Comparison of ENCODE assay signal across 8 mouse cellular contexts in genomic region chr9:65826226-65826587, GRCm38 (mm10). TPM values are rescaled to one million over a fixed set of nuclear protein-coding genes. Genes with fewer than 3 reads are reported as not detected.
DNase-seq lines count a peak whose midpoint lies in the region; ATAC-seq and TF ChIP-seq lines count a peak whose summit lies in the region.

No protein-coding gene starts in this region.

- H3K4me2 ChIP-seq in hindbrain, embryonic 11.5 days (replicated peaks; ENCODE audit: low read depth, low read length): peak overlapping the region; percentile 49
- peak overlapping the region; percentile 71 for H3K4me2 ChIP-seq in lung, postnatal 0 days (replicated peaks; ENCODE audit: low read depth, low read length)

- TF ChIP-seq EP300 in lung, postnatal 0 days (IDR thresholded peaks at IDR 0.05): no peak

- no peak for TF ChIP-seq CTCF in lung, postnatal 0 days (IDR thresholded peaks at IDR 0.05)

- no peak for ATAC-seq in cerebellum, adult (ENCODE audit: insufficient number of reproducible peaks, low FRiP score, low TSS enrichment)
- peak; percentile 77 for ATAC-seq in hindbrain, embryonic 11.5 days (ENCODE audit: low FRiP score)
- 0 out of 2 replicates have a peak, but pooled peaks have one; percentile 2 for ATAC-seq in lung, postnatal 0 days

- H3K27ac ChIP-seq in hindbrain, embryonic 11.5 days (ENCODE audit: low read depth, low read length): peak overlapping the region; percentile 99
- peak overlapping the region; percentile 98 for H3K27ac ChIP-seq in lung, postnatal 0 days (ENCODE audit: low read length)

- H3K36me3 ChIP-seq in hindbrain, embryonic 11.5 days (ENCODE audit: control insufficient read depth, insufficient read depth, low read length): no peaks in the 10 kb centered on the region
- H3K36me3 ChIP-seq in lung, postnatal 0 days (ENCODE audit: insufficient read depth, low read length): no peaks in the 10 kb centered on the region

- 0 out of 2 replicates have a peak, but pooled peaks cover 3% of the 10 kb centered on the region for H3K4me1 ChIP-seq in hindbrain, embryonic 11.5 days (replicated peaks; ENCODE audit: control insufficient read depth, insufficient read depth, low read length)
- H3K4me1 ChIP-seq in lung, postnatal 0 days (ENCODE audit: insufficient read depth, low read depth, low read length): peaks cover 17% of the 10 kb centered on the region

- H3K27me3 ChIP-seq in hindbrain, embryonic 11.5 days (ENCODE audit: control insufficient read depth, insufficient read depth, low read length): no peaks in the 10 kb centered on the region
- H3K27me3 ChIP-seq in lung, postnatal 0 days (replicated peaks; ENCODE audit: insufficient read depth, low read length): no peaks in the 10 kb centered on the region

- peak; percentile 27 to 37 for DNase-seq in cerebellum, adult 18-20 months
- peak; percentile 29 for DNase-seq in CD4-positive, CD25-positive, alpha-beta regulatory T cell, adult 2 months (ENCODE audit: low read depth, low spot score)
- peak; percentile 18 to 27 for DNase-seq in cerebellum, postnatal 36 days
- DNase-seq in hindbrain, embryonic 11.5 days (ENCODE audit: low spot score): peak; percentile 73
- DNase-seq in lung, postnatal 0 days (ENCODE audit: low spot score): peak; percentile 47
- no peak for DNase-seq in urinary bladder, postnatal 36 days (ENCODE audit: low spot score in 2 of 2)
- no peak for DNase-seq in urinary bladder, adult 18-20 months (ENCODE audit: low spot score in 2 of 2)

- H3K4me3 ChIP-seq in hindbrain, embryonic 11.5 days (ENCODE audit: low read depth, low read length): peak overlapping the region; percentile 86
- H3K4me3 ChIP-seq in lung, postnatal 0 days (ENCODE audit: low read depth, low read length): peak overlapping the region; percentile 87

- no peaks in the 10 kb centered on the region for H3K9me3 ChIP-seq in hindbrain, embryonic 11.5 days (ENCODE audit: control insufficient read depth, low read length)
- H3K9me3 ChIP-seq in lung, postnatal 0 days (ENCODE audit: low read length): no peaks in the 10 kb centered on the region

- 0% methylated on average over 4 of the region's 4 CpGs for WGBS in hindbrain, embryonic 11.5 days
- 1% methylated on average over 4 of the region's 4 CpGs for WGBS in lung, postnatal 0 days

- H3K9ac ChIP-seq in hindbrain, embryonic 11.5 days (ENCODE audit: low read depth, low read length): peak overlapping the region; percentile 89
- H3K9ac ChIP-seq in lung, postnatal 0 days (replicated peaks; ENCODE audit: low read depth): peak overlapping the region; percentile 89; the same call in 1 of the 2 replicates

RNA-seq across cellular contexts. Expression of gene Zfp609, which starts 1.2 kb away (rescaled TPM):
- polyA plus RNA-seq in hindbrain, embryonic 11.5 days (2014; fragmentation: Nextera tagmentation; extraction: Ambion mirVana): 9.2 and 12.5 TPM in 2 replicates
- 4.8 and 5.0 TPM in 2 replicates for polyA plus RNA-seq in lung, postnatal 0 days (2015; fragmentation: Nextera tagmentation; extraction: Ambion mirVana)

Comparison
In these comparisons a context has a peak if more than half of its experiments do, and no peak if none do; other contexts are left out.
1. DNase-seq: peak in cerebellum, adult 18-20 months (2 of 2), CD4-positive, CD25-positive, alpha-beta regulatory T cell, adult 2 months (single experiment), cerebellum, postnatal 36 days (2 of 2), hindbrain, embryonic 11.5 days (single experiment) and lung, postnatal 0 days (single experiment); none in urinary bladder, postnatal 36 days (0 of 2) and urinary bladder, adult 18-20 months (0 of 2).